Mouse (Mus musculus): ENCODE results near the gene Ugt2b34. TPM values are rescaled to one million over a fixed set of nuclear protein-coding genes. Genes with fewer than 3 reads are reported as not detected.
A peak's percentile ranks its signal among the peaks of the same experiment; 100 is the strongest.
"Not testable (repeated sequence)": the region's sequence is repeated elsewhere in the genome, so short reads cannot be mapped to it uniquely, and the experiment has no call there.

Ugt2b34 gene
- polyA plus RNA-seq, 1 experiment from 2014 or later = 8.1 TPM

DNA sequence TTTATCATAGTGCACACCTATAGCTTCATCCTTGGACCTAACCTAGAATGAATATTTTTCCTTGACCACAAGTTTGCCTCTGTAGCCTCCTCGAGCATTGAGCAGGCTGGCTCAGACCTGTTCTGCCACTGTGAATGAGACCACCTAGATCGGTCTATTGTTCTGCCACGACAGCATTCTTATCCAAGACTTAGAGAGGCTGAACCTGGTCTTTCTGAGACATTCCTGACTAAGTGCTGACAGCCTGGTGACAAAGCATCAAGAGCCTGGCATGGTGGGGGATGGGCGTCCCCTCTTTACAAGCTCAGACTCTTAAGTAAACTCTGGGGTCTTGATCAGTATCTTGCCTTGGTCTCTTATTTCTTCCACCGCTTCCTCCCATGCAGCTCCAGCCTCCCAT, 55.1 kb downstream of the Ugt2b34 start:
- no peak overlapping the region for H3K4me3 ChIP-seq (replicated peaks; ENCODE audit: low read depth, low read length)
- H3K4me2 ChIP-seq (ENCODE audit: low read length) = no peak overlapping the region
- H3K27ac ChIP-seq = no peak overlapping the region
- ATAC-seq (replicated peaks; ENCODE audit: low FRiP score, low read depth) = no peak
- H3K4me1 ChIP-seq (replicated peaks; ENCODE audit: insufficient read depth, low read length) = no peaks in the 10 kb centered on the region
- H3K9ac ChIP-seq (ENCODE audit: low read depth, low read length) = no peak overlapping the region
- WGBS = 53% methylated on average over 5 of the region's 5 CpGs
- H3K9me3 ChIP-seq (replicated peaks; ENCODE audit: low read length) = no peaks in the 10 kb centered on the region
- DNase-seq (ENCODE audit: low spot score) = no peak
- no peaks in the 10 kb centered on the region for H3K27me3 ChIP-seq (ENCODE audit: insufficient read depth, low read length)
- TF ChIP-seq CTCF (IDR thresholded peaks at IDR 0.05; ENCODE audit: low read depth) = no peak
- H3K36me3 ChIP-seq (ENCODE audit: insufficient read depth, low read length) = no peaks in the 10 kb centered on the region

DNA sequence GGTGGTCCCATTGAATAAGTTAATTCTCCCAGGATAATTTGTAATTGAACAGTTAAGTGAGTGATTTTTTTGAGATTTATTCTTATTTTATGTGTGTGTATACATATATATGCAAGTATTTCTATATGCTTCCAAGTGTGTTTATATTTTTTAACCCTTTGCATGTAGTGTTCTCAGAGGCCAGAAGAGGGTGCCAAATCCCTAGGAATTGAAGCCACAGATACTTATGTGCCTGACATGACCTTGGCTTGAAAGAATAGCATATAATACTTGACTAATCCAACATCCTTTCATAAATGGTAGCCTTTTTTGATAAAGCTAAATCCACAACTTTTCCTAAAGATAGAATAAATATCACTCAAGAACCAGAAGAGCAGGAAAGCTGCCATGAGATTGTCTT, 56.6 kb downstream of the Ugt2b34 start:
- Histone ChIP-seq H3K4me1 (replicated peaks; ENCODE audit: insufficient read depth, low read length) (no peaks in the 10 kb centered on the region), H3K27me3 (ENCODE audit: insufficient read depth, low read length) (no peaks in the 10 kb centered on the region), H3K27ac (no peak overlapping the region), H3K4me2 (ENCODE audit: low read length) (no peak overlapping the region), H3K4me3 (replicated peaks; ENCODE audit: low read depth, low read length) (no peak overlapping the region), H3K36me3 (ENCODE audit: insufficient read depth, low read length) (no peaks in the 10 kb centered on the region), H3K9ac (ENCODE audit: low read depth, low read length) (no peak overlapping the region), H3K9me3 (replicated peaks; ENCODE audit: low read length) (no peaks in the 10 kb centered on the region)
- DNase-seq (ENCODE audit: low spot score) (peak; percentile 56), ATAC-seq (replicated peaks; ENCODE audit: low FRiP score, low read depth) (no peak)
- TF ChIP-seq CTCF (IDR thresholded peaks at IDR 0.05; ENCODE audit: low read depth) = peak; percentile 84

DNA sequence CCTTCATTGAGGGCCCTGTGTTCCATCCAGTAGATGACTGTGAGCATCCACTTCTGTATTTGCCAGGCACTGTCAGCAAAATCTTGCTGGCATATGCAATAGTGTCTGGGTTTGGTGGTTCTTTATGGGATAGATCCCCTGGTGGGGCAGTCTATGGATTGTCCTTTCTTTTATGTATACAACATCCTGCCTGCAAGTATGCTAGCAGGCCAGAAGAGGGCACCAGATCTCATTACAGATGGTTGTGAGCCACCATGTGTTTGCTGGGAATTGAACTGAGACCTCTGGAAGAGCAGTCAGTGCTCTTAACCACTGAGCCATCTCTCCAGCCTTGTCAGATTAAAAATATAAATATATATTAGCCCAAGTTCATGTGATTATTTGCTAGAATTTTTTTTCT, 65.5 kb downstream of the Ugt2b34 start:
- H3K27ac ChIP-seq; H3K9me3 ChIP-seq (replicated peaks; ENCODE audit: low read length); H3K4me1 ChIP-seq (replicated peaks; ENCODE audit: insufficient read depth, low read length); H3K9ac ChIP-seq (ENCODE audit: low read depth, low read length); H3K4me3 ChIP-seq (replicated peaks; ENCODE audit: low read depth, low read length); H3K36me3 ChIP-seq (ENCODE audit: insufficient read depth, low read length); H3K27me3 ChIP-seq (ENCODE audit: insufficient read depth, low read length); ATAC-seq (replicated peaks; ENCODE audit: low FRiP score, low read depth); H3K4me2 ChIP-seq (ENCODE audit: low read length); DNase-seq (ENCODE audit: low spot score): not testable (repeated sequence)
- 0 out of 2 replicates have a peak, but pooled peaks have one; percentile 12 for TF ChIP-seq CTCF (IDR thresholded peaks at IDR 0.05; ENCODE audit: low read depth)

DNA sequence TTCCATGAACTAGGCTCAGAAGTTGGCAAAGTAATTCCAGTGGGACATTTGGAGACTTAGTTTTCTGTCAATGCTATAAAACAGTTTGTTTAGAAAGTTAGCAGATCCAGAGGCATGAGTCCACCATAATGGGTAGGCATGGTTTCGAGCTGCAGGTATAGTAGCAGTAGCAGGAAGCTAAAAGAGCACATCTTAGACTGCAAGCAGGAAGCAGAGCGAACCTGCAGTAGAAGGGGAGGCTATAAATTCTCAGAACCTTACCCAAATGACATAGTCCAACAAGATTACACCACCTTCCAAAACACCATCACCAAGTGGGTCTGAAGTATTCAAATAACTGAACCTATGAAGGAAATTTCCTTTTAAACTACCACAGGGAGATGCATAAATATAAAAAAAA, 66.5 kb downstream of the Ugt2b34 start:
- 90% methylated on average over 2 of the region's 2 CpGs for WGBS
- Histone ChIP-seq H3K9ac (ENCODE audit: low read depth, low read length) (no peak overlapping the region), H3K27ac (no peak overlapping the region), H3K4me3 (replicated peaks; ENCODE audit: low read depth, low read length) (no peak overlapping the region), H3K27me3 (ENCODE audit: insufficient read depth, low read length) (no peaks in the 10 kb centered on the region), H3K9me3 (replicated peaks; ENCODE audit: low read length) (no peaks in the 10 kb centered on the region), H3K36me3 (ENCODE audit: insufficient read depth, low read length) (peaks cover 11% of the 10 kb centered on the region; the same call in 1 of the 2 replicates), H3K4me2 (ENCODE audit: low read length) (no peak overlapping the region), H3K4me1 (replicated peaks; ENCODE audit: insufficient read depth, low read length) (no peaks in the 10 kb centered on the region)
- ATAC-seq (replicated peaks; ENCODE audit: low FRiP score, low read depth) (no peak), DNase-seq (ENCODE audit: low spot score) (no peak)
- no peak for TF ChIP-seq CTCF (IDR thresholded peaks at IDR 0.05; ENCODE audit: low read depth)

Other genes with a start within 250 kb of the Ugt2b34 start
- gene Tmprss11b, start 230.6 kb downstream of the Ugt2b34 start, polyA plus RNA-seq (2015; fragmentation: Nextera tagmentation; extraction: Ambion mirVana) = not detected in 2 replicates
- 0.08 TPM in 1 of 2 replicates, not detected in the other for gene Tmprss11e, start 161.1 kb downstream of the Ugt2b34 start, polyA plus RNA-seq (2015; fragmentation: Nextera tagmentation; extraction: Ambion mirVana)
- gene Ythdc1, start 102.7 kb downstream of the Ugt2b34 start, polyA plus RNA-seq (2015; fragmentation: Nextera tagmentation; extraction: Ambion mirVana) = 31.0 and 32.0 TPM in 2 replicates
- not detected in 2 replicates for gene Ugt2b1, start 19.6 kb upstream of the Ugt2b34 start, polyA plus RNA-seq (2015; fragmentation: Nextera tagmentation; extraction: Ambion mirVana)
- gene Ugt2b35, start 93.9 kb upstream of the Ugt2b34 start, polyA plus RNA-seq (2015; fragmentation: Nextera tagmentation; extraction: Ambion mirVana) = not detected in 2 replicates
- 0.16 TPM in 1 of 2 replicates, not detected in the other for gene Ugt2b36, start 185.6 kb upstream of the Ugt2b34 start, polyA plus RNA-seq (2015; fragmentation: Nextera tagmentation; extraction: Ambion mirVana)
- 28.6 and 28.8 TPM in 2 replicates for gene Ugt2b5, start 233.4 kb upstream of the Ugt2b34 start, polyA plus RNA-seq (2015; fragmentation: Nextera tagmentation; extraction: Ambion mirVana)

Data from kidney, postnatal 0 days (tissue).